Mouse (Mus musculus): ENCODE data around the gene Rcn3. TPM values are rescaled to one million over a fixed set of nuclear protein-coding genes. Genes with fewer than 3 reads are reported as not detected.

Rcn3 gene
- polyA plus RNA-seq, 1 experiment from 2014 or later, result 149 TPM

- H3K9ac ChIP-seq (ENCODE audit: low read depth, low read length), result peak overlapping the region; percentile 28; the same call in 1 of the 2 replicates
- H3K27me3 ChIP-seq (ENCODE audit: control insufficient read depth, insufficient read depth, low read length), result no peaks in the 10 kb centered on the region
- H3K27ac ChIP-seq (ENCODE audit: low read depth, low read length), result peak overlapping the region; percentile 68; the same call in 1 of the 2 replicates
- no peak for ATAC-seq (ENCODE audit: low FRiP score)
- peak overlapping the region; percentile 54 for H3K4me3 ChIP-seq (ENCODE audit: low read depth, low read length)
- WGBS, result 16% methylated on average over 11 of the region's 11 CpGs
- H3K9me3 ChIP-seq (ENCODE audit: control insufficient read depth, low read length), result no peaks in the 10 kb centered on the region
- H3K4me1 ChIP-seq (replicated peaks; ENCODE audit: control insufficient read depth, insufficient read depth, low read length), result peaks cover 6% of the 10 kb centered on the region; the same call in 1 of the 2 replicates
- peak; percentile 14 for DNase-seq (ENCODE audit: low spot score)
- no peaks in the 10 kb centered on the region for H3K36me3 ChIP-seq (ENCODE audit: control insufficient read depth, insufficient read depth, low read length)
- H3K4me2 ChIP-seq (replicated peaks; ENCODE audit: low read depth, low read length), result peak overlapping the region; percentile 42
Observed at GRCm38 (mm10) chr7:45061532-45062075, 30.4 kb downstream of the Rcn3 start.

DNA sequence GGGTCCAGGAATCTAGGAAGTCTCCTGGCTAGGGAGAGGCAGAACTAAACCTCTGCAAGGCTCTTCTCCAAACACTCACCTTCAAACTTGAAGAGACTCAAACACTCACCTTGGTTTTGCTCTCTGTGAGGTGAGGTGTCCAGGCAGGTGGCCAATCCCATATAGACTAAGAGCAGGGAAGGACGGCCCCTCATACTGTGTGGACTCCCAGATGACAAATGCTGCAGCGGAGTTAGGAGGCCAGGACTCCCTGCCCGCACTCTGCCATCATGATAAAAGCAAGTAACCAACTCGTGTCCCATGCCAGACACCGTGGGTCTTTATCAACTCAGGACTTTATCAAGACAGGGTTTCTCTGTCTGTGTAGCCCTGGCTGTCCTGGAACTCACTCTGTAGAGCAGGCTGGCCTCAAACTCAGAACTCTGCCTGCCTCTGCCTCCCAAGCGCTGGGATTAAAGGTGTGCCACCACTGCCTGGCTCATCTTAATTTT, 31.3 kb downstream of the Rcn3 start:
- ATAC-seq (ENCODE audit: low FRiP score) (no peak), DNase-seq (ENCODE audit: low spot score) (no peak)
- H3K36me3 ChIP-seq (ENCODE audit: control insufficient read depth, insufficient read depth, low read length), result no peaks in the 10 kb centered on the region
- no peak overlapping the region for H3K4me2 ChIP-seq (replicated peaks; ENCODE audit: low read depth, low read length)
- no peak overlapping the region for H3K4me3 ChIP-seq (ENCODE audit: low read depth, low read length)
- peaks cover 6% of the 10 kb centered on the region; the same call in 1 of the 2 replicates for H3K4me1 ChIP-seq (replicated peaks; ENCODE audit: control insufficient read depth, insufficient read depth, low read length)
- H3K9me3 ChIP-seq (ENCODE audit: control insufficient read depth, low read length), result no peaks in the 10 kb centered on the region
- H3K27ac ChIP-seq (ENCODE audit: low read depth, low read length), result no peak overlapping the region
- H3K9ac ChIP-seq (ENCODE audit: low read depth, low read length), result no peak overlapping the region
- WGBS, result 88% methylated on average over 6 of the region's 6 CpGs
- no peaks in the 10 kb centered on the region for H3K27me3 ChIP-seq (ENCODE audit: control insufficient read depth, insufficient read depth, low read length)

DNA sequence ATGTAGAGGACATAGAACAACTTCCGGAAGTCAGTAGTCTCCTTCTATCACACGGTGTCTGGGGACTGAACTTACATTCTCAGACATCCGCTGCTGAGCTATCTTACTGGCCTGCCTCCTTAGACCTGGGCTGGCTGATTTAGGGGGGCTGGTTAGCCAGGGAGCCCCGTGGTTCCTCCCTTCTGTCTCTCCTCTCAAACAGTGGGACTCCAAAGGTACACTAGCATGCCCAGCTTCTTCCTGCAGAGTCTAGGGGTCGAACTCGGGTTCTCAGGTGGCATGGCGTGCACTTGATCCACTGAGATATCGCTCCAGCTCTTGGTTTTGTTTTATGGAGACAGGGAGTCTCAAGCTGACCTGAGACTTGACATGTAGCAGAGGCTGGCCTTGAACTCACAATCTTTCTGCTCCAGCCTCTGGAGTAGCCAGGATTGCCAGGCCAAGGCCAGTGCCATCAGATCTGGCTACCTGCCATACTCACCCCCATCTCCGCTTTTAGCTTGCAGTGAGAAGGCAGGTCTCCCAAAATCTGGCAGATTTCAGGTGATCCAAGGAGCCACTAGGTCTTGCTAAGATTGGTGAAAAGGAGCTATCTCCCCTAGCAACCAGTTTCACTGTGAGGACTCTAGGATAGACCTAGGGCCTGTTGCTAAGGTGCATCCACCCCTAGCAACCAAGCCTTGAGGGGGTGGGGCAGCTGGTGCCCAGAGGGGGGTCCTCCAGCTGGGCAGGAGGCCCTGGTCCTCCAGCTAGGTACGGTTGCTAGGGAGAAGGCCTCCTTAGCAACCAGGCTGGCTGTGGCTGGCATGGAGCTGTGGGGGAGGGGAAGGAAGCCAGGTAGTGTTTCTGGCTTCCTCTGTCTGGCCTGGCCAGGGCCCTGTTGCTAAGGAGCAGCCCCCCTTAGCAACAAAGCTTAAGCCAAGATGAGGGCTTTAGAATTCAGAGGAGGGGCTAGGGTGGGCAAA, 33.1 kb downstream of the Rcn3 start:
- WGBS, result 80% methylated on average over 10 of the region's 10 CpGs

DNA sequence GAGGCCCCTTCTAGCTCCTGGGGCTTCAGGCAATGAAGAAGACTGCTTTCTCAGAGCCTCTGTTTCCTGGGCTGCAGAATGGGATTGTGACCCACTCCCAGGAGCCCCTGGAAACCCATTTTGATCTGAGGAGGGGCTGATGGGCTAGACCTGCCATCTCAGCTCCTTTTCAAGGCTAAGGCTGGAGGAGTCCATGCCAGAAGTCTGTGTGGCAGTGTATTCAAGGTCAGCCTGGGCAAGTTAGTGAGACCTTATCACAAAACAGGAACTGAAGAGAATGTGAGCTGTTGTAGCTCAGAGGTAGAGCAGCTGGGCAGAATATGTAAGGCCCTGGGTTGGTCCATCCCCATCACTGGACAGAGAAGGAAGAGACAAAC, 35.1 kb downstream of the Rcn3 start:
- DNase-seq (ENCODE audit: low spot score), result no peak
- Histone ChIP-seq H3K9ac (ENCODE audit: low read depth, low read length) (no peak overlapping the region), H3K4me2 (replicated peaks; ENCODE audit: low read depth, low read length) (no peak overlapping the region), H3K9me3 (ENCODE audit: control insufficient read depth, low read length) (no peaks in the 10 kb centered on the region), H3K36me3 (ENCODE audit: control insufficient read depth, insufficient read depth, low read length) (no peaks in the 10 kb centered on the region), H3K4me3 (ENCODE audit: low read depth, low read length) (no peak overlapping the region), H3K27ac (ENCODE audit: low read depth, low read length) (no peak overlapping the region), H3K4me1 (replicated peaks; ENCODE audit: control insufficient read depth, insufficient read depth, low read length) (peaks cover 6% of the 10 kb centered on the region; the same call in 1 of the 2 replicates), H3K27me3 (ENCODE audit: control insufficient read depth, insufficient read depth, low read length) (no peaks in the 10 kb centered on the region)
- ATAC-seq (ENCODE audit: low FRiP score), result no peak

More for the DNA sequence above, 33.1 kb downstream of the Rcn3 start:
- no peaks in the 10 kb centered on the region for H3K36me3 ChIP-seq (ENCODE audit: control insufficient read depth, insufficient read depth, low read length)
- H3K9me3 ChIP-seq (ENCODE audit: control insufficient read depth, low read length), result no peaks in the 10 kb centered on the region
- ATAC-seq (ENCODE audit: low FRiP score) (no peak), DNase-seq (ENCODE audit: low spot score) (peak; percentile 34)
- no peak overlapping the region for H3K27ac ChIP-seq (ENCODE audit: low read depth, low read length)
- no peaks in the 10 kb centered on the region for H3K27me3 ChIP-seq (ENCODE audit: control insufficient read depth, insufficient read depth, low read length)
- no peak overlapping the region for H3K4me2 ChIP-seq (replicated peaks; ENCODE audit: low read depth, low read length)
- H3K4me1 ChIP-seq (replicated peaks; ENCODE audit: control insufficient read depth, insufficient read depth, low read length), result peaks cover 6% of the 10 kb centered on the region; the same call in 1 of the 2 replicates
- H3K4me3 ChIP-seq (ENCODE audit: low read depth, low read length), result no peak overlapping the region
- H3K9ac ChIP-seq (ENCODE audit: low read depth, low read length), result no peak overlapping the region

DNA sequence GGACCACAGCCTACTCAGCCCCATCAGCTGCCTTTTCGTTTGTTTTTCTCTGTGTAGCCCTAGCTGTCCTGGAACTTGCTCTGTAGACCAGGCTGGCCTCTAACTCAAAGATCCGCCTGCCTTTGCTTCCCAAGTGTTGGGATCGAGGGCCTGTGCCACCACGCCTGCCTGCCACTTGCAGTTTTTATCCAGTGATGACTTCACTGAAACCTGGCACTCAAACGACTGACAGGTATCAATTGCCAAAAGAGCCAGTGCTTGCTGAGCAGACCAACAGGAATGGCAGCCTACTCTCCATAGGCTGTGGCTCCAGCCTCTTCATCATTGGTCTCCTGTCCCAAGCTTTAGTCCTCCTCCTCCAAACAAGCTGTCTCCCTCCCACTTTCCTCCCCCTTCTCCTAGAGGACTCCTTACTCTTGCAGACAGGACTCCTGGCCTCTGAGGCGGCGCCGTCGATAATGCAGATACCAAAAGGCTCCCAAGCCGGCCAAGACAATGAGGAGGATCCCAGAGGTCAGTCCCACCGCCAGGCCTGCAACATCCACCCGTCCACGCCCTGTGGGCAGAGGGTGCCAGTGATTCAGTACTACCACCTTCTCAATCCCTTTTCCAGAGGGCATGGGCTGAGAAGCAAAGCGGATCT, 35.6 kb downstream of the Rcn3 start:
- Histone ChIP-seq H3K36me3 (ENCODE audit: control insufficient read depth, insufficient read depth, low read length) (no peaks in the 10 kb centered on the region), H3K4me1 (replicated peaks; ENCODE audit: control insufficient read depth, insufficient read depth, low read length) (peaks cover 8% of the 10 kb centered on the region; the same call in 1 of the 2 replicates), H3K4me2 (replicated peaks; ENCODE audit: low read depth, low read length) (no peak overlapping the region), H3K27me3 (ENCODE audit: control insufficient read depth, insufficient read depth, low read length) (no peaks in the 10 kb centered on the region), H3K27ac (ENCODE audit: low read depth, low read length) (no peak overlapping the region), H3K9me3 (ENCODE audit: control insufficient read depth, low read length) (no peaks in the 10 kb centered on the region), H3K9ac (ENCODE audit: low read depth, low read length) (no peak overlapping the region), H3K4me3 (ENCODE audit: low read depth, low read length) (no peak overlapping the region)
- ATAC-seq (ENCODE audit: low FRiP score), result no peak
- 67% methylated on average over 14 of the region's 14 CpGs for WGBS
- DNase-seq (ENCODE audit: low spot score), result no peak

DNA sequence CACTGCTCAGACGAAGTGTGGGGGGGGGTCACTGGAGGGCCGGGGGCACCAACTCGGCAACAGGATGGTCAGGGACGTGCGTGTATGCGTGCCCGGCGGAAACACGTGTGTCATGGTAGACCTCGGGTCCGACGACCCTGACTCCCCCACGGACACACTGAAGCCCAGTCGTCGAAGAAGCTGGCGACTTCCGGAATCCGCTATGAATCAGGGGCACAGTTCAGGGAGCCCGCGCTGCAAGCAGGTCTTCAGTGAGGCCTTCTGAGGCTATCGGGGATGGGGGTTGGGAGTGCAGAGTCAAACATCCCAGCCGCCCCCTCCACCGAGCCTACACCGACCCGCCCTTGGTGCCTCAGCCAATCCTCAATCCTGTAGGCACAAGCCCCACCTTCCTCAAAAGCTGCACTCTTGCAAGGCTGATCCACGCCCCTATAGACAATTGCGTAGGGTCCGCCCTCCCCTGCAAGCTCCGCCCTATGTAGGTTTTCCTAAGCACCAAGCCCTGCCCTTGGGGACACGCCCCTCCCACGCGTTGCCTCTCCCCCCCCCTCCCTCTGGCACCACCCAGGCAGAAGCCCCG, 38.0 kb downstream of the Rcn3 start:
- Histone ChIP-seq H3K9ac (ENCODE audit: low read depth, low read length) (peak overlapping the region; percentile 81), H3K4me3 (ENCODE audit: low read depth, low read length) (peak overlapping the region; percentile 92), H3K9me3 (ENCODE audit: control insufficient read depth, low read length) (no peaks in the 10 kb centered on the region), H3K4me1 (replicated peaks; ENCODE audit: control insufficient read depth, insufficient read depth, low read length) (0 out of 2 replicates have a peak, but pooled peaks cover 3% of the 10 kb centered on the region), H3K4me2 (replicated peaks; ENCODE audit: low read depth, low read length) (peak overlapping the region; percentile 96), H3K27me3 (ENCODE audit: control insufficient read depth, insufficient read depth, low read length) (no peaks in the 10 kb centered on the region), H3K27ac (ENCODE audit: low read depth, low read length) (peak overlapping the region; percentile 98), H3K36me3 (ENCODE audit: control insufficient read depth, insufficient read depth, low read length) (peaks cover 11% of the 10 kb centered on the region)
- ATAC-seq (ENCODE audit: low FRiP score), result peak; percentile 92
- peak; percentile 93 for DNase-seq (ENCODE audit: low spot score)
- WGBS, result under 1% methylated on average over 30 of the region's 33 CpGs

GRCm38 (mm10) chr7:45053117-45053930, 38.7 kb downstream of the Rcn3 start:
- Histone ChIP-seq H3K36me3 (ENCODE audit: control insufficient read depth, insufficient read depth, low read length) (peaks cover 18% of the 10 kb centered on the region), H3K4me3 (ENCODE audit: low read depth, low read length) (peak overlapping the region; percentile 92), H3K9me3 (ENCODE audit: control insufficient read depth, low read length) (no peaks in the 10 kb centered on the region), H3K4me1 (replicated peaks; ENCODE audit: control insufficient read depth, insufficient read depth, low read length) (0 out of 2 replicates have a peak, but pooled peaks cover 3% of the 10 kb centered on the region), H3K9ac (ENCODE audit: low read depth, low read length) (peak overlapping the region; percentile 81), H3K27me3 (ENCODE audit: control insufficient read depth, insufficient read depth, low read length) (no peaks in the 10 kb centered on the region), H3K27ac (ENCODE audit: low read depth, low read length) (peak overlapping the region; percentile 98), H3K4me2 (replicated peaks; ENCODE audit: low read depth, low read length) (peak overlapping the region; percentile 96)
- DNase-seq (ENCODE audit: low spot score), result no peak
- ATAC-seq (ENCODE audit: low FRiP score), result peak; percentile 44
- WGBS, result under 1% methylated on average over 31 of the region's 59 CpGs

DNA sequence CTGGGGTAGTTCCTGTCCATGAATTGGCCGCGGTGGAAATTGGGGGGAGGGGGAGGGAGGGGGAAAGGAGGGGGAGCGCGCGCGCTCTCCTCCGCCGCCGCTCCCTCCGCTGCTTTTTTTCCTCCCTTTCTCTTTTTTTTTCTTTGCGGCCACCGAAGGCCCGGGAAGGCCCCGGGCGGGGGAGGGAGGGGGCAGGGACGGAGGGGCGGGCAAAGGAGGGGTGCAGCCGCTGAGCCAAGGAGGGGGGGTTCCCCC, 39.2 kb downstream of the Rcn3 start, which contains the start of gene Prr12:
Prr12 (minus strand) TSS at position 20 of the 255 bp plus-strand sequence.
- peak; percentile 76 for DNase-seq (ENCODE audit: low spot score)
- WGBS, result 0% methylated on average over 6 of the region's 18 CpGs
- H3K4me1 ChIP-seq (replicated peaks; ENCODE audit: control insufficient read depth, insufficient read depth, low read length), result 0 out of 2 replicates have a peak, but pooled peaks cover 3% of the 10 kb centered on the region
- no peaks in the 10 kb centered on the region for H3K9me3 ChIP-seq (ENCODE audit: control insufficient read depth, low read length)
- no peaks in the 10 kb centered on the region for H3K27me3 ChIP-seq (ENCODE audit: control insufficient read depth, insufficient read depth, low read length)
- H3K27ac ChIP-seq (ENCODE audit: low read depth, low read length), result peak within 1 kb of the TSS; percentile 98
- peak within 1 kb of the TSS; percentile 92 for H3K4me3 ChIP-seq (ENCODE audit: low read depth, low read length)
- H3K36me3 ChIP-seq (ENCODE audit: control insufficient read depth, insufficient read depth, low read length), result peaks cover 24% of the 10 kb centered on the region
- peak within 1 kb of the TSS; percentile 96 for H3K4me2 ChIP-seq (replicated peaks; ENCODE audit: low read depth, low read length)
- peak within 1 kb of the TSS; percentile 81 for H3K9ac ChIP-seq (ENCODE audit: low read depth, low read length)
- ATAC-seq (ENCODE audit: low FRiP score), result no peak

Measured in hindbrain, embryonic 11.5 days (tissue).